Mouse (Mus musculus): ENCODE data around the gene Phkg1. TPM values are rescaled to one million over a fixed set of nuclear protein-coding genes. Genes with fewer than 3 reads are reported as not detected.
A peak's percentile ranks its signal among the peaks of the same experiment; 100 is the strongest.
"Not testable (repeated sequence)": the region's sequence is repeated elsewhere in the genome, so short reads cannot be mapped to it uniquely, and the experiment has no call there.

Gene Phkg1
- total RNA-seq, 2 experiments from 2014 or later: 8.5 to 15.3 TPM

DNA sequence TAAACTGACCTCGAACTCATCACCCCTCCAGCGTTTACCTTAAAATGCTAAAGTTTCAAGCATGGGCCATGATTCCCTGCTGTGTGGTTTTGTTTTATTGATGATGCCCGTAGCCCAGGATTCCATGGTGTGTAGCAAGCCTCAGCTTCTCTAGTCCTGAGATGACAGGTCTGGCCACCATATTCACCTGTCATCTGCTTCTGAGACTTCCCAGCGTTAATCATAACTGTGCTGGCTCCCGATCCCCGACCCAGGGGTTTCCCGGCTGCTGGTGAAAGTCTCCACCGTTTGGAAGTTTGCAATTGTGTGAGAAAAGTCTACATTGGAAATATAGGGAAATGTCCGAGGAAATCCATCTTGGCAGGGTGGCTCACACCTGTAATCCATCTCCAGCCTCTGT lies 10.8 kb upstream of the Phkg1 start:
- intact Hi-C loops (cut with DNase I): no loop called here
- no peak for DNase-seq

DNA sequence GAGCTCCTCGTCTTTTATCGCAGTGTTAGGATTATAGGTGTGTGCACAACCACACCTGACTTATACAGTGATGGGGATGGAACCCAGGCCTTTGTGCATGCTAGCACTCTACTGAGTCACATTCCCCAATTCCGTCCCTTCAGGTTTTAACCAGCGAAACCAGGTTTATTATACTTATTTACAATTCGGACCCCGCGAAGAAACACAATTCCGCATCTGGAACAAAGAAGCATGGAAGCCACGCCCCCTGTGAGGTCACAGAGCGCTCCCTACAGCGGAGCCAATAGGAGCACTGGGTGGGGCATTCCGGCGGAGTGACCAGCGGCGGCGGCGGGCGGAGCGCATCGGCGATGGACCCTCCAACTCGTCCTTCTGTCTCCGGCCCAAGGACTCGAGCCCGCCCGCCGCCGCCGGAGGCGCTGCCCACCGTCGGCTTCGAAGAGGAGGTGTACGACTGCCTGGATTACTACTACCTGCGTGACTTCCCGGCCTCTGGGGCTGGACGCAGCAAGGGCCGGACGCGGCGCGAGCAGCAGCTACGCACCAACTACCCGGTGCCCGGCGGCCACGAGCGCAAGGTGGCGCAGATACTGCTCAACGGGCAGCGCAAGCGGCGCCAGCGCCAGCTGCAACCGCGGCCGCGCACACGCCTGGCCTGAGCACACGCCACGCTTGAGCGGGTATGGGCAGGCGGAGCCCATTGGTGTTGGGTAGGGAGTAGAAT lies 10.1 kb upstream of the Phkg1 start, which contains the start of gene Nupr1l:
TSS of gene Nupr1l (plus strand) at position 299 of the 724 bp plus-strand sequence.
- intact Hi-C loops (cut with DNase I): no loop called here
- peak; percentile 90 to 91 for DNase-seq

DNA sequence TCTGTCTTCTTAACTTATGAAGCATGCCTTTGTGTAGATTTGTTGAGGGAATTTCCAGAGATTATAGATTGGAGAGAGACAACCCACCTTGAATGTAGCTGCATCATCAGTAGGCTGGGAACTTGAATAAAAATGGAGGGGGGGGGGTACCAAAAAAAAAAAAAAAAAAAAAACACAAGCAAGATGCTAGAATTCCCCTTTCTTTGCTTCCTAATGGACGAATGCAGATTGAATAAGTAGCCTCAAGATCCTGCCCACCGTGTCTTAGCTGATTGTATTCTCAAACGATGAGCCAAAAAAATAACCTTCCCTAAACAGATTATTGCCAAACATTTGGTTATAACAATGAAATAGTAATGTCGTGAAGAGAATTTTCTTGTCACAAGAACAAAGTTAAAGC lies 9.4 kb upstream of the Phkg1 start:
- DNase-seq: no peak
- intact Hi-C loops (cut with DNase I): no loop called here

DNA sequence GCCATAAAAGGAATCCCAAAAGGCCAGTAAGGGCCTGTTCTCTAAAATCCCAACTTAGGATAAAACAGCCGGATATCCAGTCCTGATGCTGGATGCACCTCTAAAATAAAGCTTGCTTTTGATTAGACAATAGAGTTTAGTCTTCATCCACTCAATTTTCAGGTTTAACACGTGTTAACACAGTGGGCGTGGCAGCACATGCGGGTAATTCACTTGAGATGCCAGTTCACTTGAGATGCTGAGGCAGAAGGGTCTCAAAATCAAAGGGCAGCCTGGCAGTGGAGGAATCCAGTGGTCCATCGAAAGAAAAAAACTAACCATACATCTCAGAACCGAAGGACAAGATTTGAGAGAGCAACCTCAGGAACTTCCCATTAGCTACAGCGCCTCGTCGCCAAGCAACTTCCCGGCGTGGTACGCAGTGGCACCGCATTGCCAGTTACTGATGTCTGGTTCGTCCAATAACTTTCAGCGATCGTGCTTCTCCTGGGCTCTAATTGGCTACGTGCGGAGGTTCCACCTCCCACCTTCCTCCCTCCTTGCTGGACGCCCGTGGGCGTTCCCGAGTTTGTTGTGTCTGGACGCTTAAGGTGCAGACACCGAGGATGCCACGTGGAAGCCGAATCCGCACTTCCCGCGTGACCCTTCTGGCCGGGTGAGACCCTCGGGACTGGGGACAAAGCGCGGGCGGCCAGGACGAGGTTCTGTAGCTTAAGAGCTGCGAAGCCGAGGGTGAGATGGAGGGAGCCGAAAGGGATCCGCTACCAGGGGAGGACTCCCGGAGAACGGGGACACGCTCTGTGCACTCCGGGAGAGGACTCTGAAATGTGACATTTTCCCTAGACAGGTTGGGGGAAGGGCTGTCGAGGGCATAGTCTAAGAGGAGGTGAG lies 2.9 kb downstream of the Phkg1 start, which contains the start of gene Zbed5:
TSS of gene Zbed5 (plus strand) at position 526 of the 891 bp plus-strand sequence.
- peak; percentile 84 to 87 for DNase-seq
- intact Hi-C loops (cut with DNase I): no loop called here

DNA sequence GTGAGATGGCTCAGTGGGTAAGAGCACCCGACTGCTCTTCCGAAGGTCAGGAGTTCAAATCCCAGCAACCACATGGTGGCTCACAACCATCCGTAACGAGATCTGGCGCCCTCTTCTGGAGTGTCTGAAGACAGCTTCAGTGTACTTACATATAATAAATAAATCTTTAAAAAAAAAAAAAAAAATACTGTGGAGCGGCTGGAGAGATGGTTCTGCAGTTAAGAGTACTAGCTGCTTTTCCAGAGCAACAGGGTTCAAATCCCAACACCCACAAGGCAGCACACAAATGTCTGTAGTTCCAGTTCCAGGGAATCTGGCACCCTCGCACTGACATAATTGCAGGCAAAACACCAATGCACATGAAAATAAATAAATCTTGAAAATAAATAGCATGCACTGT lies 8.0 kb downstream of the Phkg1 start:
- DNase-seq; intact Hi-C loops (cut with DNase I): not testable (repeated sequence)

DNA sequence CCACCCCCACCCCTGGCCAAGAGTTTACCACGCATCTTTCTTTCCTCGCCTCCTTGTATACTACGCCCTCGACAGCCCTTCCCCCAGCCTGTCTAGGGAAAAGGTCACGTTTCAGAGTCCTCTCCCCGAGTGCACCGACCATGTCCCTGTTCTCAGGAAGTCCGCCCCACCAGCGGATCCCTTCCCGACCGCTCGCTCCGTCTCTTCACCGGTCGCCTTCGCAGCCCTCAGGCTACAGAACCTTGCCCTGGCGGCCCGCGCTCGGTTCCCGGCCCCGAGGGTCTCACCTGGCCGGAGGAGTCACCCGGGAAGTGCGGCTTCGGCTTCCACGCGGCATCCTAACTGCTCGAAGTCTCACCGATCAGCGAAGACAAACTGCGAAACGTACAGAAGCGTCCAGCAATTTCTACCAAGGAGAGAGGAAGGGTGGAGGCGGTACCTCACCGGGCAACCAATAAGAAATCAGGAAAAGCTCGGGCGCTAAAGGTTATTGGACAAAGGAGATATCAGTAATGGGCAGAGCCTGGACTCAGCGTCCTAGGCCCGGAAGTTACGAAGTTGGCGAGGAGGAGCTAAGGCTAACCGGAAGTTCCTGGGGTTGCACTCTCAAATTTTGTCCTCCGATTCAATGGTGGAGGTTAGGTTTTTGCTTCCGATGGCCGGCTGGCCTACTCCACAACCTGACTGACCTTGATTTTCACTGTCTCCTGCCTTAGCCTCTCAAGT lies 11.3 kb downstream of the Phkg1 start, which contains the start of gene Chchd2:
TSS of gene Chchd2 (minus strand) at position 560 of the 726 bp plus-strand sequence.
- DNase-seq: peak; percentile 90 to 94
- intact Hi-C loops (cut with DNase I): no loop called here

DNA sequence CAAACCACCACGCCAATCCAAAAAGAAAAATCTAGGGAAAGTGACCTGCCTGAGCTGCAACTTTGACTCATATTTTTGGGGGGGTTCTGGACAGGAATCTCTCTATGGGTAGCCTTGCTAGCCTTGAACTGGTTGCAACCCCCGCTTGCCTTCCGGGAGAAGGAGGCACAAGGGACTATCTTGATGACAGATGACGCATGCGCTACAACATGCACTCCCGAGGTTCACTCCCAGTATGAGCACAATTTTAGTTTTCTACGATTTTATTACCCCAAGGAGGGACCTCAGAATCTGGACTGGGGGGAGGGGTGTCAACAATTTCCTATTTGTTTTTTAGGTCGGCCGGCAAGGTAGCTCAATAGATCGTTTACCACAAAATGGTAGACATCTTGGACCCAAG lies 12.1 kb downstream of the Phkg1 start:
- no peak for DNase-seq
- intact Hi-C loops (cut with DNase I): no loop called here

DNA sequence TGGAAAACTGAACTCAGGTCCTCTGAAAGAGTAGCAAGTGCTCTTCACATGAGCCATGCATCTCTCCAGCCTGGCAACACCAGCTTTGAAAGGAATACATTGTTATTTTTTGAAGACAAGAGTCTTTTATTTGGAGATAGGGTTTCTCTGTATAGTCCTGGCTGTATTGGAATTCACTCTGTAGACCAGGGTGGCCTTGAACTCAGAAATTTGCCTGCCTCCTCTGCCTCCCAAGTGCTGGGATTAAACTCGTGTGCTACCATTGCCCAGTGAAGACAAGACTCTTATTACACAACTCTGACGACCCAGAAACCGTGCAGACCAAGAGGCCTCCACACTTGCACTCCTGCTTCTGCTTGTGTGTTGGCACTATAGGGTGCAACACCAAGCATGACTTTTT lies 18.5 kb downstream of the Phkg1 start:
- no peak for DNase-seq
- intact Hi-C loops (cut with DNase I): loop anchor here (2.0 kb wide), 1 partner anchor 15 kb away; no protein-coding TSS in a partner anchor

DNA sequence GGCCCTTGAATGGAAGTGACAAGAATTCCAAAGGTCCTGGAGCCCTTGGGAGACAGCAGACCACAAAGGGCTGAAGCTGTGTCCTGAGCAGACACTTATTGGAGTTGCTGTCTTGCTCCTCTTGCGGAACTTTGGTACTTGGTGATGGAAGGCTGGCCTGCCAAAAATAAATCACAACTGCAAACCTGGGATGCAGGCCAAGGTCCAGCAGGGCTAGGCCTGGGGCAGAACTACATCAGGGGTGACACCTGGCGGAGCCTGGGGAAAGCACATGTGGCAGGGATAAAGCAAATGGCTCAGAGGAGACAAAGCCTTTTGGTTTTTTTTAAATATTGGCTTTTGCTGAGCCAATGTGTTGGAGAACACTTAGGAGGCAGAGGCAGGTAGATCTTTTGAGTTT lies 19.4 kb downstream of the Phkg1 start:
- DNase-seq: peak; percentile 81 to 86
- intact Hi-C loops (cut with DNase I): loop anchor here (2.0 kb wide), 1 partner anchor 14 kb away; no protein-coding TSS in a partner anchor

DNA sequence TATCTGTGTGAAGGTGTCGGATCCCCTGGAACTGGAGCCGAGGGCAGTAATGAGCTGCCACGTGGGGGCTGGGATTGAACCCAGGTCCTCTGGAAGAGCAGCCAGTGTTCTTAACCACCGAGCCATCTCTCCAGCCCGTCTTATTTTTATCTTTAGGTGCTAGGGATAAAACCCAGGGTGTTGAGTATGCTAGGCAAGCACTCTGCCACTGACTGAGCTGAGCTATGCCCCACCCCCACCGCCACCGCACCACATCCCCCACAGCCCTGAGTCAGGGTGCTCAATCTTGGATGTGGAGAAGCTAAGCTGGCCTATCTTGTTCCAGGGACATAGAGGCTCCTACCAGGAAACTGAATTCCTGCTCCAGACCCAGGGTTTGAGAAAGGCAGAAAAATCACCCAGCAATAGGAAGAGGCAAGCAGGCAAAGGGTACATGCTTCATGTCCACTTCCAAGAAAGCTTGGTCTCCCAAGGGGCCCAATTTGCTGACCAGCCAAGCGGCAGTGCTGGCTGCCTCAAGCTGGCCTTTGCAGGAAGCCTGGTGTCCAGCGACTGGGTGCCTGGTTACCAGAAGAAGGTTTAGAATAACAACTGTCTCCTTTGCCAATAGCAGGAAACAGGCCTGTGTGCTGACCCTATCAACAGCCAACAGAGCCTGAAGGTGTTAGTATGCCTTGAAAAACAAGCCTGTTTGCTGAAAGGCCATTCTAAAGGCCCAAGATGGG lies 20.5 kb downstream of the Phkg1 start:
- intact Hi-C loops (cut with DNase I): loop anchor here (2.0 kb wide), 1 partner anchor 13 kb away; no protein-coding TSS in a partner anchor
- DNase-seq: peak; percentile 36 to 51

DNA sequence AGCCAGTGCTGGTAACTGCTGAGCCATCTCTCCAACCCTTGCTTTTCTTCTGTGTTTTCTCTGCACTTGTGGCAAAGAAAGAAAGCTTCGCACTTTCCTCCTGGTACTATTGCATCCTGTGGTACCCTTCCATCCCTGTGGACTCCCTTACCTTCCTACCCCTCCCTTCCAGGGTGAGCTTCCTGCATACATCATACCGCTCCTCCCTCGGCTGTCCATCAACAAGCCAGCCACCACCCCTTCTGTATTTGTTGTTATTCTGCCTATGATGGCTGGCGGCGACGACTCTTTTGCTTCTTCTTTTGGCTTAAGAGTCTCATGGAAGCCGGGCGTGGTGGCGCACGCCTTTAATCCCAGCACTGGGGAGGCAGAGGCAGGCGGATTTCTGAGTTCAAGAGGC lies 23.3 kb downstream of the Phkg1 start:
- no peak for DNase-seq
- intact Hi-C loops (cut with DNase I): no loop called here

DNA sequence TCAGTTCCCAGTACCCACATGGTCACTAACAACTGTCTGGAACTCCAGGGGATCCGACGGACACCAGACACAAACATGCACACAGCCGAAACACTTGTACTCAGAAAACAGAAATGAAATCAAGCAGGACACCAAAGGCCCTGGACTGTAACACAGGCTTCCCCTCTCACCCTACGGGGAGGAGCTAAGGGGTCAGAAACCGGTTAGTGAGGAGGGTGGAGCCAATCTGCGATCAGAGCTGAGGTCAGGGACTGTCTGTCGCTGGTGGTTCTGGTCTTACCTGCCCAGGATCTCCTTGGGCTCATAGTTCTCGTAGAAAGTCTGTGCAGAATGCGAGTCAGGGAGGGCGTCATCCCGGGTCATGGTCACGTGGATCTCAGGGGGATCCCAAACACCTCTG lies 24.4 kb downstream of the Phkg1 start:
- no peak for DNase-seq
- intact Hi-C loops (cut with DNase I): no loop called here

DNA sequence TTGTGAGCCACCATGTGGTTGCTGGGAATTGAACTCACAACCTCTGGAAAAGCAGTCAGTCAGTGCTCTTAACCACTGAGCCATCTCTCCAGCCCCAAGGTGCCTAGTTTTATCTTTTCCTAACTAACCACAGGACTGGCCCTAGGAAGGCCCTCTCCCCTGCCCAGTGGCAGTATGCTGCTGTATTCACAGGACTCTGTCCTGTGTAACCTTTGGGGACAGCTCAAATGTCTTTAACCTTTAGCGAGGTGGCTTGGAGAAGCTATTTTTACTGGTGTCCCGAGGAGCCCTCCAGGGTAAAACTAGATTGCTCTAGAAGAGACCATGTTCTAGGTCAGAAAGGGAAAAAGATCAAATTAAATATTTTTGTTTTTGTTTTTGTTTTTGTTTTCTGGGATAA lies 27.1 kb downstream of the Phkg1 start:
- DNase-seq: no peak
- intact Hi-C loops (cut with DNase I): no loop called here

DNA sequence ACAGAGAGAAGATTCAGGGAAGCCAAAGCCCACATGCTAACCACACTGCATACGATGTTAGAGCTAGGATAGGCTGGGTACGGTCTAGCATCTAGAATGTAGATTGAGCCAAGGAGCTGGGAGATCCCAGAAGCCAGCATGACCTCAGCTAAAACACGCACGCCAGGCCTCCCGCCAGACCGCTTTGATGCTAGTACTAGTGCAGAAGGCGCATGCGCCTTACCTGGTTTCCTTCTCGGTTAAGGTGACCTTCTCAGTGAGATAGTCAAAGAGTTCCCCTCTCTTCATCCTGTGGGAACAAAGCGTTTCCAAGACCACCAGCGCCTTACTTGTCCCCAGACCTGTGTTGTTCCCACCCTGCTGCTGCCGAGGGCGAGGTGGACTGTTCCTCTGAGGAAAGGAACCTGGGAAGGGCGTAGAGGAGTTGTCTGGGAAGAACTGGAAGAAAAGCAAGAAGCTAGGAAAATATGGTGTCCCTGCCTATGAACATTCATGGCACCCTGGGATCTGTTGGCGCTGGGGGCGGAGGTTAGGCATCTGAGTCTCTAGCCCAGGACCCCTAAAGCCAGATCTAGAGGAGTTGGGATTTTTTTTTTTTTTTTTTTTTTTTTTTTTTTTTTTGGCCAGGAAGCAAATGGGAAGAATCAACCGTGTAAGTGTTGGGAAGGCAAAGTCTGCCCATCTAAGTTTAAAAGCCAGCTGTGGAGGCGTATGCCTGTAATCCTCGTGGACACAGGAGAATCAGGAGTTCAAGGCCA lies 28.9 kb downstream of the Phkg1 start:
- no peak for DNase-seq
- intact Hi-C loops (cut with DNase I): no loop called here

DNA sequence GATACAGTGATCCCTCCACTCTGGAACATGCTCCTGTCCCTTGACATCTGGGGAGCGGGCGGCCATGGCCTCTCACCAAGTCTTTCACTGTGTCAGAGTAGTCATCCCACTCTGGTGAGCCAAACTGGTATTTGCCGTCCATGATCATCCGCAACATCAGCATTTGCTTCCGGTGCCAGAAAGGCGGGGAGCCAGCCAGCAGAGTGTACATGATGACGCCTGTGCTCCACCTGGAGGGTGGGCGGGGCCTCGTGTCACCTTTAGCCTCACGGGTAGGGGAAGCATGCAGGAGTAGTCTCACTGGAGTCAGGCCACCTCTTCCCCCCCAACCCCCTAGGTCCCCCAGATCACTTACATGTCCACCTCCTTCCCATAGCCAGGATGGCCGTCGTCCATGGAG lies 32.5 kb downstream of the Phkg1 start:
- intact Hi-C loops (cut with DNase I): loop anchor here (2.0 kb wide), 1 partner anchor 13 kb away; no protein-coding TSS in a partner anchor
- no peak for DNase-seq

DNA sequence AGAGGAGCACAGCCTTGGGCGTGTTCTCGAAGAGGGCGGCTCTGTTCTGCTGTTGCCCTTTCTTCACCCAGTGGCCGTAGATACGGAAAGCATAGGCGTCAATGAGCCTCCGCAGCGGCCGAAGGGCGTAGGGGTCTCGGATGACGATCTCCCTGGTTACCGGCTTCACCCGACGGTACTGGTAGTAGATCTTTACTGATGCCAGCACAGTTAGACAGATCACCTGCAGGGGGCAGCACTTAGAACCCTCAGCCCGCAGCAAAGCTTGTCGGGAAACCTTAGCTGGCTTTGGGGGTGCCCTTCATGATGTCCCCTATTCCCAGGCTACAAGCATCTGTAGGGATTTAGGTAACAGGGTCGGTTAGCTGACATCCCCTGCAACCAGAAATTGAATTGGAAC lies 33.9 kb downstream of the Phkg1 start:
- intact Hi-C loops (cut with DNase I): loop anchor here (2.0 kb wide), 1 partner anchor 14 kb away; no protein-coding TSS in a partner anchor
- DNase-seq: peak; percentile 51 to 58

DNA sequence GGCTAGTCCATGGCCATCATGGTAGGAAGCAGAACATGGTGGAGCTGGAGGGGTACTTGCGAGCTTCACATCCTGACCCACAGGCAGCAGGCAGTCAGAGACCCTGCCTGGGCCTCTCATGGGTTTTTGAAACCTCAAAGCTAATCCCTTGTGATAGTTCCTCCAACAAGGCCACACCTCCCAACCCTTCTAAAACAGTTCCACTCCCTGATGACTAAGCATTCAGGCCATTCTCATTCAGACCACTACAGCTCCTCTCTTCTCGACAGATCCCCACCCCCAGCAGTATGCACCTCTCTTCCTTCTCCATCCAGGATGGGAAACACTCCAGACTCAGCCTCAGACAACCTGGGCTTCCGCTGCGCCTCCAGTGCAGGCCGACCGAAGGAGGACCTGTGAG lies 36.0 kb downstream of the Phkg1 start:
- DNase-seq: no peak
- intact Hi-C loops (cut with DNase I): no loop called here

DNA sequence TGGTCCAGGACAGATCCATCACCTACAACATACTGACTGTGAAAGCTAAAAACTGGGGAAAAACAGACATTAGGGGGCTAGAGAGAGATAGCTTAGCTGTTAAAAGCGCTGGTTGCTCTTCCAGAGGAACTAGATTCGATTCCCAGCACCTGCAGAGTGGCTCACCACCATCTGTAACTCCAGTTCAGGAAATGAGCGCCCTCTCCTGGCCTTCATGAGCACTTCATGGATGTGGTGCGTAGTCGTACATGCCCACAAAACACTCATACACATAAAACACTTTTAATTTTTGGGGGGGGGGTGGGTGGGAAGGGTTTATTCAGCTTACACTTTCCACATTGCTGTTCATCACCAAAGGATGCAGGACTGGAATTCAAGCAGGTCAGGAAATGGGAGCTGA lies 41.9 kb downstream of the Phkg1 start:
- DNase-seq: no peak
- intact Hi-C loops (cut with DNase I): no loop called here

DNA sequence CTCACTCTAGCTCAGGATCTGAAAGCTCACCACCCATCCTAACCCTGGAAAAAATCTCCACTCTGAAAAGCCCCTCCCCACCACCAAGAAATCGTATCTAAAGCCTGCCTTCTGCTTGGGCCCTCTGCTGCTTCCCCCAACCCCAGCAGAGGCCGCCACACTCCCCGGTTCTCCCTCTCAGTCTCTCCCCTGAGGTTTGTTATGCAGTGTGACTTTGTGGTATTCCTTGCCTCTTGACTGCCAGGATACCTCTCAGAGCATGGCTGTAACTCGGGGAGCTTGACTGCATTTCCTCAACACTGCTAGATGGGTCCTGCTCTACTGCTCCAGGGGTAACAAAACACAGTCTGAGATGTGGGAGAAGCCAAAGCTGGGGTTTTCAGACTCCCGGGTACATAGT lies 43.2 kb downstream of the Phkg1 start:
- intact Hi-C loops (cut with DNase I): no loop called here

More for the DNA sequence above, 43.2 kb downstream of the Phkg1 start:
- DNase-seq: no peak
